Mouse (Mus musculus) forebrain, embryonic 14.5 days (tissue): ENCODE results near the gene Pfkfb4. TPM values are rescaled to one million over a fixed set of nuclear protein-coding genes. Genes with fewer than 3 reads are reported as not detected.

Experiments used
- ATAC-seq: fragments of 200-750 bp; cut with Nextera tagmentation; 2 replicates; pipeline ENCODE4 v1.8.0; 2017; ENCODE audit warnings: mild to moderate bottlenecking, moderate library complexity
- DNase-seq: peaks from one replicate; pipeline ENCODE4 v3.0.0-alpha.2; 2015; ENCODE audit warnings: low spot score
- H3K27ac ChIP-seq: fragments of 300-500 bp; sonication (generic); 2 replicates; pipeline ENCODE4 v1.5.1; 2014; ENCODE audit warnings: low read depth, mild to moderate bottlenecking, control low read depth, low read length, moderate library complexity
- H3K27me3 ChIP-seq: fragments of 300-500 bp; sonication (generic); replicated peaks from 2 replicates; pipeline ENCODE4 v1.6.1; 2014; ENCODE audit warnings: low read length, control low read depth, mixed read lengths; ENCODE audit not compliant: control insufficient read depth, insufficient read depth
- H3K36me3 ChIP-seq: fragments of 300-500 bp; sonication (generic); 2 replicates; pipeline ENCODE4 v1.6.1; 2014; ENCODE audit warnings: low read length, control low read depth; ENCODE audit not compliant: control insufficient read depth, insufficient read depth
- H3K4me1 ChIP-seq: fragments of 300-500 bp; sonication (generic); 2 replicates; pipeline ENCODE4 v1.6.1; 2014; ENCODE audit warnings: antibody characterized with exemption, low read length, control low read depth; ENCODE audit not compliant: control insufficient read depth, insufficient read depth
- H3K4me2 ChIP-seq: fragments of 300-500 bp; sonication (generic); 2 replicates; pipeline ENCODE4 v1.6.1; 2014; ENCODE audit warnings: mild to moderate bottlenecking, control low read depth, low read length
- H3K4me3 ChIP-seq: fragments of 300-500 bp; sonication (generic); 2 replicates; pipeline ENCODE4 v1.5.1; 2014; ENCODE audit warnings: low read depth, low read length, control low read depth
- H3K9ac ChIP-seq: fragments of 300-500 bp; sonication (generic); 2 replicates; pipeline ENCODE4 v1.6.1; 2014; ENCODE audit warnings: mild to moderate bottlenecking, low read length, control low read depth, moderate library complexity
- H3K9me3 ChIP-seq: fragments of 300-500 bp; sonication (generic); replicated peaks from 2 replicates; pipeline ENCODE4 v1.6.1; 2016; ENCODE audit warnings: low read length, control low read depth, mixed read lengths; ENCODE audit not compliant: control insufficient read depth
- WGBS: fragments of 180-500 bp; shearing (Covaris S2); extraction: QIAGEN DNeasy Blood & Tissue Kit; methylation state at CpG from one replicate; pipeline ENCODE4 v1.1.7; 2014; 5-methylcytosine and 5-hydroxymethylcytosine counted together
- polyA plus RNA-seq: library from polyadenylated mRNA; unstranded; fragments of >200 nt; fragmentation: Nextera tagmentation; extraction: Ambion mirVana; gene quantifications from 2 replicates; pipeline ENCODE4 v1.2.1, GENCODE M21; 2014

Pfkfb4 gene
- polyA plus RNA-seq, 1 experiment from 2014 or later = 16.0 TPM

- ATAC-seq (no peak), DNase-seq (no peak)
- Histone ChIP-seq H3K9ac (no peak overlapping the region), H3K4me1 (peaks cover 9% of the 10 kb centered on the region), H3K27ac (no peak overlapping the region), H3K9me3 (no peaks in the 10 kb centered on the region), H3K27me3 (no peaks in the 10 kb centered on the region), H3K4me3 (no peak overlapping the region), H3K36me3 (no peaks in the 10 kb centered on the region), H3K4me2 (no peak overlapping the region)
- 81% methylated on average over 4 of the region's 4 CpGs for WGBS
These were observed 1.6 kb upstream of the Pfkfb4 start for GRCm38 (mm10) chr9:108989802-108990461.

GRCm38 (mm10) chr9:108990462-108990820, 1.1 kb upstream of the Pfkfb4 start:
- no peak for DNase-seq
- WGBS = 49% methylated on average over 7 of the region's 7 CpGs
- Histone ChIP-seq H3K4me3 (no peak overlapping the region), H3K27me3 (no peaks in the 10 kb centered on the region), H3K27ac (no peak overlapping the region), H3K4me2 (no peak overlapping the region), H3K9me3 (no peaks in the 10 kb centered on the region), H3K9ac (no peak overlapping the region), H3K36me3 (no peaks in the 10 kb centered on the region), H3K4me1 (peaks cover 9% of the 10 kb centered on the region)
- no peak for ATAC-seq

- H3K4me1 ChIP-seq = peaks cover 9% of the 10 kb centered on the region
- H3K9ac ChIP-seq = peak overlapping the region; percentile 69
- H3K27ac ChIP-seq = no peak overlapping the region
- no peaks in the 10 kb centered on the region for H3K27me3 ChIP-seq
- no peaks in the 10 kb centered on the region for H3K9me3 ChIP-seq
- H3K4me2 ChIP-seq = peak overlapping the region; percentile 77
- 7% methylated on average over 18 of the region's 18 CpGs for WGBS
- ATAC-seq (peak; percentile 21; the same call in 1 of the 2 replicates), DNase-seq (no peak)
- H3K4me3 ChIP-seq = peak overlapping the region; percentile 54
- no peaks in the 10 kb centered on the region for H3K36me3 ChIP-seq
These were observed 499 bp downstream of the Pfkfb4 start for GRCm38 (mm10) chr9:108992085-108992469.

GRCm38 (mm10) chr9:108992620-108993361, 1.2 kb downstream of the Pfkfb4 start:
- ATAC-seq (no peak), DNase-seq (no peak)
- H3K27me3 ChIP-seq = no peaks in the 10 kb centered on the region
- peak overlapping the region; percentile 77 for H3K4me2 ChIP-seq
- H3K4me3 ChIP-seq = peak overlapping the region; percentile 54
- no peak overlapping the region for H3K27ac ChIP-seq
- H3K9me3 ChIP-seq = no peaks in the 10 kb centered on the region
- WGBS = 87% methylated on average over 9 of the region's 9 CpGs
- no peaks in the 10 kb centered on the region for H3K36me3 ChIP-seq
- H3K4me1 ChIP-seq = peaks cover 9% of the 10 kb centered on the region
- H3K9ac ChIP-seq = no peak overlapping the region

- H3K27me3 ChIP-seq = no peaks in the 10 kb centered on the region
- no peaks in the 10 kb centered on the region for H3K9me3 ChIP-seq
- DNase-seq (no peak), ATAC-seq (no peak)
- no peaks in the 10 kb centered on the region for H3K36me3 ChIP-seq
- H3K9ac ChIP-seq = no peak overlapping the region
- peaks cover 5% of the 10 kb centered on the region for H3K4me1 ChIP-seq
- WGBS = 83% methylated on average over 9 of the region's 9 CpGs
- H3K4me3 ChIP-seq = no peak overlapping the region
- H3K27ac ChIP-seq = no peak overlapping the region
- H3K4me2 ChIP-seq = no peak overlapping the region
These were observed 4.8 kb downstream of the Pfkfb4 start for GRCm38 (mm10) chr9:108996411-108996810.

- no peaks in the 10 kb centered on the region for H3K4me1 ChIP-seq
- 0 out of 2 replicates have a peak, but pooled peaks cover 3% of the 10 kb centered on the region for H3K36me3 ChIP-seq
- no peaks in the 10 kb centered on the region for H3K27me3 ChIP-seq
- 85% methylated on average over 19 of the region's 19 CpGs for WGBS
- ATAC-seq (no peak), DNase-seq (no peak)
- no peaks in the 10 kb centered on the region for H3K9me3 ChIP-seq
- H3K4me3 ChIP-seq = no peak overlapping the region
- no peak overlapping the region for H3K9ac ChIP-seq
- H3K4me2 ChIP-seq = no peak overlapping the region
- H3K27ac ChIP-seq = no peak overlapping the region
These were observed 6.9 kb downstream of the Pfkfb4 start for GRCm38 (mm10) chr9:108998287-108999166.

- H3K27ac ChIP-seq = no peak overlapping the region
- DNase-seq (no peak), ATAC-seq (no peak)
- H3K4me1 ChIP-seq = no peaks in the 10 kb centered on the region
- no peak overlapping the region for H3K4me3 ChIP-seq
- 85% methylated on average over 4 of the region's 4 CpGs for WGBS
- H3K36me3 ChIP-seq = 0 out of 2 replicates have a peak, but pooled peaks cover 3% of the 10 kb centered on the region
- no peaks in the 10 kb centered on the region for H3K27me3 ChIP-seq
- no peaks in the 10 kb centered on the region for H3K9me3 ChIP-seq
- H3K4me2 ChIP-seq = no peak overlapping the region
- H3K9ac ChIP-seq = no peak overlapping the region
These were observed 7.6 kb downstream of the Pfkfb4 start for GRCm38 (mm10) chr9:108999167-108999526.

- H3K27me3 ChIP-seq = no peaks in the 10 kb centered on the region
- no peaks in the 10 kb centered on the region for H3K9me3 ChIP-seq
- H3K4me2 ChIP-seq = no peak overlapping the region
- no peaks in the 10 kb centered on the region for H3K4me1 ChIP-seq
- 8% methylated on average over 3 of the region's 3 CpGs for WGBS
- H3K36me3 ChIP-seq = 0 out of 2 replicates have a peak, but pooled peaks cover 3% of the 10 kb centered on the region
- peak; percentile 52; the same call in 1 of the 2 replicates for ATAC-seq
- DNase-seq = peak; percentile 71
- H3K9ac ChIP-seq = no peak overlapping the region
- no peak overlapping the region for H3K4me3 ChIP-seq
- no peak overlapping the region for H3K27ac ChIP-seq
These were observed 9.1 kb downstream of the Pfkfb4 start for GRCm38 (mm10) chr9:109000726-109001125.
